Mouse (Mus musculus): ENCODE measurements around the gene Mall. TPM values are rescaled to one million over a fixed set of nuclear protein-coding genes. Genes with fewer than 3 reads are reported as not detected.
A peak's percentile ranks its signal among the peaks of the same experiment; 100 is the strongest.

The Mall gene
- total and polyA plus RNA-seq, 2 experiments from 2014 or later, result 7.4 to 13.0 TPM

GRCm38 (mm10) chr2:127751849-127752610 lies 22.3 kb upstream of the Mall start:
- 75% methylated on average over 11 of the region's 11 CpGs for WGBS

GRCm38 (mm10) chr2:127749376-127749775 lies 19.6 kb upstream of the Mall start:
- no peak for ATAC-seq (ENCODE audit: insufficient read depth, low read depth)
- peak; percentile 1 for DNase-seq (ENCODE audit: low spot score)
- TF ChIP-seq EP300 (IDR thresholded peaks at IDR 0.05; ENCODE audit: low read depth) (no peak), CTCF (IDR thresholded peaks at IDR 0.05; ENCODE audit: low read depth) (no peak)

More at GRCm38 (mm10) chr2:127751849-127752610, 22.3 kb upstream of the Mall start:
- Histone ChIP-seq H3K9me3 (replicated peaks; ENCODE audit: control insufficient read depth, low read length) (no peaks in the 10 kb centered on the region), H3K36me3 (replicated peaks; ENCODE audit: control insufficient read depth, insufficient read depth, low read length) (no peaks in the 10 kb centered on the region), H3K4me2 (ENCODE audit: low read depth, low read length) (no peak overlapping the region), H3K9ac (replicated peaks; ENCODE audit: low read depth, low read length) (no peak overlapping the region), H3K4me1 (ENCODE audit: control insufficient read depth, insufficient read depth) (0 out of 2 replicates have a peak, but pooled peaks cover 3% of the 10 kb centered on the region), H3K4me3 (ENCODE audit: low read depth, low read length) (no peak overlapping the region), H3K27me3 (ENCODE audit: control insufficient read depth, insufficient read depth, low read length) (no peaks in the 10 kb centered on the region), H3K27ac (ENCODE audit: low read depth) (no peak overlapping the region)
- ATAC-seq (ENCODE audit: insufficient read depth, low read depth), result no peak
- no peak for DNase-seq (ENCODE audit: low spot score)
- no peak for TF ChIP-seq CTCF (IDR thresholded peaks at IDR 0.05; ENCODE audit: low read depth)
- no peak for TF ChIP-seq EP300 (IDR thresholded peaks at IDR 0.05; ENCODE audit: low read depth)

GRCm38 (mm10) chr2:127748316-127748715 lies 18.6 kb upstream of the Mall start:
- 0 out of 2 replicates have a peak, but pooled peaks cover 3% of the 10 kb centered on the region for H3K4me1 ChIP-seq (ENCODE audit: control insufficient read depth, insufficient read depth)
- no peak overlapping the region for H3K27ac ChIP-seq (ENCODE audit: low read depth)
- no peaks in the 10 kb centered on the region for H3K27me3 ChIP-seq (ENCODE audit: control insufficient read depth, insufficient read depth, low read length)
- WGBS, result 69% methylated on average over 7 of the region's 7 CpGs
- no peak for TF ChIP-seq EP300 (IDR thresholded peaks at IDR 0.05; ENCODE audit: low read depth)
- no peak for TF ChIP-seq CTCF (IDR thresholded peaks at IDR 0.05; ENCODE audit: low read depth)
- no peaks in the 10 kb centered on the region; the same call in 1 of the 2 replicates for H3K36me3 ChIP-seq (replicated peaks; ENCODE audit: control insufficient read depth, insufficient read depth, low read length)
- no peaks in the 10 kb centered on the region for H3K9me3 ChIP-seq (replicated peaks; ENCODE audit: control insufficient read depth, low read length)
- DNase-seq (ENCODE audit: low spot score) (peak; percentile 0), ATAC-seq (ENCODE audit: insufficient read depth, low read depth) (no peak)
- H3K4me2 ChIP-seq (ENCODE audit: low read depth, low read length), result no peak overlapping the region
- H3K4me3 ChIP-seq (ENCODE audit: low read depth, low read length), result no peak overlapping the region
- H3K9ac ChIP-seq (replicated peaks; ENCODE audit: low read depth, low read length), result no peak overlapping the region

More at GRCm38 (mm10) chr2:127749376-127749775, 19.6 kb upstream of the Mall start:
- Histone ChIP-seq H3K9me3 (replicated peaks; ENCODE audit: control insufficient read depth, low read length) (no peaks in the 10 kb centered on the region), H3K27ac (ENCODE audit: low read depth) (no peak overlapping the region), H3K4me2 (ENCODE audit: low read depth, low read length) (no peak overlapping the region), H3K9ac (replicated peaks; ENCODE audit: low read depth, low read length) (no peak overlapping the region), H3K27me3 (ENCODE audit: control insufficient read depth, insufficient read depth, low read length) (no peaks in the 10 kb centered on the region), H3K4me3 (ENCODE audit: low read depth, low read length) (no peak overlapping the region), H3K4me1 (ENCODE audit: control insufficient read depth, insufficient read depth) (0 out of 2 replicates have a peak, but pooled peaks cover 3% of the 10 kb centered on the region), H3K36me3 (replicated peaks; ENCODE audit: control insufficient read depth, insufficient read depth, low read length) (no peaks in the 10 kb centered on the region; the same call in 1 of the 2 replicates)
- WGBS, result 22% methylated on average over 1 of the region's 1 CpGs

- no peak for TF ChIP-seq EP300 (IDR thresholded peaks at IDR 0.05; ENCODE audit: low read depth)
- no peak for TF ChIP-seq CTCF (IDR thresholded peaks at IDR 0.05; ENCODE audit: low read depth)
- Histone ChIP-seq H3K27ac (ENCODE audit: low read depth) (no peak overlapping the region), H3K27me3 (ENCODE audit: control insufficient read depth, insufficient read depth, low read length) (no peaks in the 10 kb centered on the region), H3K4me2 (ENCODE audit: low read depth, low read length) (no peak overlapping the region), H3K4me1 (ENCODE audit: control insufficient read depth, insufficient read depth) (no peaks in the 10 kb centered on the region), H3K9me3 (replicated peaks; ENCODE audit: control insufficient read depth, low read length) (no peaks in the 10 kb centered on the region), H3K4me3 (ENCODE audit: low read depth, low read length) (no peak overlapping the region), H3K9ac (replicated peaks; ENCODE audit: low read depth, low read length) (no peak overlapping the region), H3K36me3 (replicated peaks; ENCODE audit: control insufficient read depth, insufficient read depth, low read length) (no peaks in the 10 kb centered on the region; the same call in 1 of the 2 replicates)
- 78% methylated on average over 3 of the region's 3 CpGs for WGBS
- no peak for ATAC-seq (ENCODE audit: insufficient read depth, low read depth)
- DNase-seq (ENCODE audit: low spot score), result no peak
These were observed 12.9 kb upstream of the Mall start for GRCm38 (mm10) chr2:127742637-127743036.

GRCm38 (mm10) chr2:127740756-127741519 lies 11.2 kb upstream of the Mall start:
- Histone ChIP-seq H3K4me2 (ENCODE audit: low read depth, low read length) (no peak overlapping the region), H3K4me1 (ENCODE audit: control insufficient read depth, insufficient read depth) (peaks cover 5% of the 10 kb centered on the region; the same call in 1 of the 2 replicates), H3K9ac (replicated peaks; ENCODE audit: low read depth, low read length) (no peak overlapping the region), H3K9me3 (replicated peaks; ENCODE audit: control insufficient read depth, low read length) (no peaks in the 10 kb centered on the region), H3K27me3 (ENCODE audit: control insufficient read depth, insufficient read depth, low read length) (no peaks in the 10 kb centered on the region), H3K27ac (ENCODE audit: low read depth) (no peak overlapping the region), H3K36me3 (replicated peaks; ENCODE audit: control insufficient read depth, insufficient read depth, low read length) (no peaks in the 10 kb centered on the region; the same call in 1 of the 2 replicates), H3K4me3 (ENCODE audit: low read depth, low read length) (no peak overlapping the region)
- TF ChIP-seq CTCF (IDR thresholded peaks at IDR 0.05; ENCODE audit: low read depth) (no peak), EP300 (IDR thresholded peaks at IDR 0.05; ENCODE audit: low read depth) (no peak)
- DNase-seq (ENCODE audit: low spot score), result no peak
- WGBS, result 81% methylated on average over 9 of the region's 9 CpGs
- no peak for ATAC-seq (ENCODE audit: insufficient read depth, low read depth)
